Mouse (Mus musculus) intestine, embryonic 14.5 days (tissue): ENCODE measurements at regions not wholly inside any gene's neighbourhood (a gene's known extent, or its start where the extent isn't known, plus 50 kb on each side); places are given as distances from the start of the nearest gene placed in this dataset.

Source experiments
- ATAC-seq: fragments of 200-750 bp; cut with Nextera tagmentation; replicated peaks from 2 replicates; pipeline ENCODE4 v1.8.0; 2017; ENCODE audit warnings: low read depth, moderate number of reproducible peaks, moderate TSS enrichment, moderate library complexity; ENCODE audit not compliant: low FRiP score, low TSS enrichment
- DNase-seq: peaks from one replicate; pipeline ENCODE4 v3.0.0-alpha.2; 2018; ENCODE audit warnings: low spot score
- H3K27ac ChIP-seq: fragments of 300-500 bp; sonication (generic); 2 replicates; pipeline ENCODE4 v1.5.1; 2014; ENCODE audit warnings: low read depth, mild to moderate bottlenecking, control low read depth
- H3K27me3 ChIP-seq: fragments of 300-500 bp; sonication (generic); replicated peaks from 2 replicates; pipeline ENCODE4 v1.6.1; 2014; ENCODE audit warnings: low read length, control low read depth; ENCODE audit not compliant: control insufficient read depth, insufficient read depth
- H3K36me3 ChIP-seq: fragments of 300-500 bp; sonication (generic); 2 replicates; pipeline ENCODE4 v1.6.1; 2014; ENCODE audit warnings: low read length, control low read depth; ENCODE audit not compliant: control insufficient read depth, insufficient read depth
- H3K4me1 ChIP-seq: fragments of 300-500 bp; sonication (generic); replicated peaks from 2 replicates; pipeline ENCODE4 v1.6.1; 2014; ENCODE audit warnings: low read length, control low read depth, mixed read lengths; ENCODE audit not compliant: control insufficient read depth, insufficient read depth
- H3K4me2 ChIP-seq: fragments of 300-500 bp; sonication (generic); 2 replicates; pipeline ENCODE4 v1.6.1; 2014; ENCODE audit warnings: low read length
- H3K4me3 ChIP-seq: fragments of 300-500 bp; sonication (generic); 2 replicates; pipeline ENCODE4 v1.5.1; 2014; ENCODE audit warnings: low read depth, low read length, control low read depth, mixed read lengths
- H3K9ac ChIP-seq: fragments of 300-500 bp; sonication (generic); 2 replicates; pipeline ENCODE4 v1.6.1; 2014; ENCODE audit warnings: mild to moderate bottlenecking, low read length
- H3K9me3 ChIP-seq: fragments of 300-500 bp; sonication (generic); 2 replicates; pipeline ENCODE4 v1.6.1; 2016; ENCODE audit warnings: low read length, control low read depth; ENCODE audit not compliant: control insufficient read depth
- WGBS: fragments of 180-500 bp; shearing (Covaris S2); extraction: QIAGEN DNeasy Blood & Tissue Kit; methylation state at CpG from one replicate; pipeline ENCODE4 v1.1.7; 2014; 5-methylcytosine and 5-hydroxymethylcytosine counted together

- Histone ChIP-seq H3K36me3 (no peaks in the 10 kb centered on the region), H3K27me3 (no peaks in the 10 kb centered on the region), H3K4me3 (no peak overlapping the region), H3K9ac (no peak overlapping the region), H3K9me3 (no peaks in the 10 kb centered on the region), H3K4me1 (no peaks in the 10 kb centered on the region; the same call in 1 of the 2 replicates), H3K27ac (no peak overlapping the region), H3K4me2 (no peak overlapping the region)
- no peak for ATAC-seq
- 76% methylated on average over 7 of the region's 7 CpGs for WGBS
- DNase-seq: no peak
These were observed 70.8 kb upstream of the Slc38a2 start for GRCm38 (mm10) chr15:96770299-96770698.

DNA sequence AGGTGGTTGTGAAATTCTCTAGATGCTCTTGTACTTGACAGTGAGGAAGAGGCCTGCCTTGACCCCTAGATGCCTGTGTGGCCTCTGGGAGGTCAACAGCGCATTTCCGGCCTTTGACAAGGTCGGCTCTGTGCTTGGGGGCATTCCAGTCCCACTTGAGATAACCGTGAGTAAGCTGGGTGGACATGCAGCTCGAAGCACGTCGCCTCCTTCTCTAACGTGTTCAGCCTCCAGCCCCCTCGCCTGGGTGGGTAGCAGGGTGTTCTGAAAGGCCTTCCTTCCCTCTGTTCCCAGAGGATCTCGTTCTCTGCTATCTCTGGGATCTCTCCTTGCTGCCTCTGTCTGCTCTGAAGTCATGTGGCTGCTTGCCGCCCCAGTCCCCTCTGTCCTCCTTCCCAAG is 70.2 kb upstream of the Slc38a2 start:
- Histone ChIP-seq H3K4me2 (no peak overlapping the region), H3K27ac (no peak overlapping the region), H3K9me3 (no peaks in the 10 kb centered on the region), H3K36me3 (no peaks in the 10 kb centered on the region), H3K4me1 (no peaks in the 10 kb centered on the region; the same call in 1 of the 2 replicates), H3K9ac (no peak overlapping the region), H3K27me3 (no peaks in the 10 kb centered on the region), H3K4me3 (no peak overlapping the region)
- ATAC-seq (no peak), DNase-seq (no peak)
- WGBS: 66% methylated on average over 11 of the region's 11 CpGs

GRCm38 (mm10) chr15:96768301-96768993 is 68.9 kb upstream of the Slc38a2 start:
- Histone ChIP-seq H3K4me1 (no peaks in the 10 kb centered on the region), H3K27ac (no peak overlapping the region), H3K27me3 (no peaks in the 10 kb centered on the region), H3K9me3 (no peaks in the 10 kb centered on the region), H3K4me2 (no peak overlapping the region), H3K36me3 (no peaks in the 10 kb centered on the region), H3K9ac (no peak overlapping the region), H3K4me3 (no peak overlapping the region)
- ATAC-seq (0 out of 2 replicates have a peak, but pooled peaks have one; percentile 53), DNase-seq (no peak)
- 73% methylated on average over 19 of the region's 19 CpGs for WGBS

- Histone ChIP-seq H3K27me3 (no peaks in the 10 kb centered on the region), H3K27ac (no peak overlapping the region), H3K36me3 (no peaks in the 10 kb centered on the region), H3K4me2 (no peak overlapping the region), H3K9ac (no peak overlapping the region), H3K4me1 (no peaks in the 10 kb centered on the region), H3K4me3 (no peak overlapping the region), H3K9me3 (no peaks in the 10 kb centered on the region)
- DNase-seq (no peak), ATAC-seq (no peak)
- 82% methylated on average over 5 of the region's 5 CpGs for WGBS
These were observed 67.7 kb upstream of the Slc38a2 start for GRCm38 (mm10) chr15:96767188-96767587.

GRCm38 (mm10) chr15:96766238-96766637 is 66.7 kb upstream of the Slc38a2 start:
- no peaks in the 10 kb centered on the region for H3K36me3 ChIP-seq
- DNase-seq (no peak), ATAC-seq (no peak)
- H3K4me1 ChIP-seq: no peaks in the 10 kb centered on the region
- H3K27ac ChIP-seq: no peak overlapping the region
- H3K4me2 ChIP-seq: no peak overlapping the region
- H3K9ac ChIP-seq: no peak overlapping the region
- WGBS: 94% methylated on average over 9 of the region's 9 CpGs
- H3K27me3 ChIP-seq: no peaks in the 10 kb centered on the region
- no peaks in the 10 kb centered on the region for H3K9me3 ChIP-seq
- H3K4me3 ChIP-seq: no peak overlapping the region

GRCm38 (mm10) chr15:96763611-96764010 is 64.1 kb upstream of the Slc38a2 start:
- no peak for ATAC-seq
- H3K4me2 ChIP-seq: no peak overlapping the region
- no peaks in the 10 kb centered on the region for H3K4me1 ChIP-seq
- no peaks in the 10 kb centered on the region for H3K9me3 ChIP-seq
- no peaks in the 10 kb centered on the region for H3K27me3 ChIP-seq
- WGBS: 79% methylated on average over 1 of the region's 1 CpGs
- no peaks in the 10 kb centered on the region for H3K36me3 ChIP-seq
- no peak overlapping the region for H3K4me3 ChIP-seq
- no peak overlapping the region for H3K27ac ChIP-seq
- no peak for DNase-seq
- no peak overlapping the region for H3K9ac ChIP-seq

DNA sequence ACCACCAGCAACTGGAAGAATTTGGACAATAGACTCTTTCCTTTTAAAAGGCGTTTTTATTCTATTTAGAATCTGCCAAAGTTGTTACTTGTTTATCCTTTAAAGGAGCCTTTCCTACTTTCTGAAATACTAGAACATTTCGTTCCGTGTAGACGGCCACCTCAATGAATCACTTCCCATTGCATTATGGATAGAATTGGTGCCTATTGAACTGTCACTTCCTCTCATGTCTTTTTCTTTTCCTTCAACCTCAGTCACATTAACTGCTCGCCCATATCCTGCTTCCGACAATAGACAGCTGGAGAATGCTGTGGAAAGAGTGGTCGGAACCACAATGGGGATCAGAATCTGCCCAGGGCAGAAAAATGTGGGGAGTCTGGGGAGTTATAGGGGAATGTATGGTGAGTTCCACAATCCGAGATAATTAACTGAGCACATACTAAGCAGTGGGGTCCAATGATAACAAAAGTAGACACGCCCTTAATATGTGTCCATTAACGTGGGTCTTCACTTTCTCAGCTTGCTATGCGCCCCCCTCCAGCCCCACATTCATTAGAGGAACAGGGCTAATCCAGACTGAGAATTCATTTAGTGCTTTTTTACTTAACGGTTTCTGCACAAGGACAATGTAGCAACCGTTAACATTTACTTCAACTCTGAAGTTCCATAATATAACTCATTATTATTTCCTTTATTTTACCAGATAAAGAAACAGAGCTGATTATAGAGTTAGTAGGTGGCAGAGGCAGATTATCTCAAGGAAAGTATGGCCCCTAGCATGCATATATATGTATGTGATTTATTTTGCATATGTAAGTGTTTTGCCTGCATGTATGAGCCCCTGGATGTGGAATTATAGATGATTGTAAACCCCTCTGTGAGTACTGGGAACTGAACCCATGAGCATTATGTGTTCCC is 59.8 kb upstream of the Slc38a2 start:
- DNase-seq (no peak), ATAC-seq (no peak)
- whole genome bisulfite sequencing: 85% methylated on average over 13 of the region's 13 CpGs
- no peaks in the 10 kb centered on the region for H3K9me3 ChIP-seq
- H3K9ac ChIP-seq: no peak overlapping the region
- H3K27me3 ChIP-seq: no peaks in the 10 kb centered on the region
- no peak overlapping the region for H3K4me2 ChIP-seq
- H3K27ac ChIP-seq: no peak overlapping the region
- H3K4me3 ChIP-seq: no peak overlapping the region
- no peaks in the 10 kb centered on the region for H3K36me3 ChIP-seq
- no peaks in the 10 kb centered on the region for H3K4me1 ChIP-seq

DNA sequence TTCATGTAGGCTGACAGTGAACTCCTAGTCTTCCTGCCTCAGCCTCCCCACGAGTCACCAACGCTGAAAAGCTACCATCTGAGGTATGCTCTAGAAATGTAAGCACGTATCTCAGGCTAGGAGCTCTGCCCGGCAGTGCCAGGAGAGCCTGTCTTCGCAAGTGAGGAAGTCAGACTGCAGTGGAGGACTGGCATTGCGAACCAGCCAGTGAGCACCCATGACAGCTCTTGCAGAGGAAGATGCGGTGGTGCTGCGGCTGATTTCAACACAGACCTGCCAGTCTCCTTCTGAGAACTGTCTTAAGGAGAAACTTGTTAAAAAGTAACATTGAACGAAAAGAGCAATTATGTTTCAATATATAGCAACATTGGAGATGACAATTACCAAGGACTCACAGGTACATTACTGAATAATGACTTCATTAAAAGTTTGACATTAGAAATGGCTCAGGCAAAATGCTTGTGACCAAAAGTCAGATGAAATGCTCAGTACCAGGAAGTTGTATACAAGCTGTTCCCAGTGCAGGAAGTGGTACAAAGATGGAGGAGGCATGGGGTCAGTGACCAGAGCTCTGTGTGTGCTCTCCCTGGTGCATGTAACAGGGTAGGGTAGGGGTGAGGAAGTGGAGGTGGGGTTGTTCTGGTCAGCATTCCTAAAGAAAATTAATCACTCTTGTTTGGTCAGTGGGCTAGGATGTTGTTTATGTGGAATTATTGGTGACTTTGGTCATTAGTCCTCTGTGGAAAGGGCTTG is 58.1 kb upstream of the Slc38a2 start:
- DNase-seq: no peak
- H3K9ac ChIP-seq: no peak overlapping the region
- H3K27ac ChIP-seq: no peak overlapping the region
- H3K9me3 ChIP-seq: no peaks in the 10 kb centered on the region
- H3K36me3 ChIP-seq: no peaks in the 10 kb centered on the region
- no peaks in the 10 kb centered on the region for H3K27me3 ChIP-seq
- no peak overlapping the region for H3K4me2 ChIP-seq
- H3K4me3 ChIP-seq: no peak overlapping the region
- ATAC-seq: no peak
- H3K4me1 ChIP-seq: no peaks in the 10 kb centered on the region
- WGBS: 81% methylated on average over 9 of the region's 9 CpGs
